Mouse (Mus musculus) olfactory bulb, adult 2 months (tissue): ENCODE measurements around the gene 4931428L18Rik.

Experiments
- CTCF ChIP-seq: fragments of 200-500 bp; IDR thresholded peaks from 2 replicates; pipeline ENCODE4 v1.5.1; 2012; ENCODE audit warnings: low read depth, mild to moderate bottlenecking, low read length, moderate library complexity; ENCODE audit not compliant: insufficient read depth
- POLR2A ChIP-seq: fragments of 200-500 bp; IDR thresholded peaks from 2 replicates; pipeline ENCODE4 v1.6.1; 2012; ENCODE audit warnings: mild to moderate bottlenecking, low read depth, low read length, moderate library complexity; ENCODE audit not compliant: insufficient read depth

- TF ChIP-seq POLR2A: no peak
- TF ChIP-seq CTCF: no peak
Observed at GRCm38 (mm10) chr1:31042793-31043192, 179.7 kb downstream of the 4931428L18Rik start.
